Mouse (Mus musculus): ENCODE measurements around the gene Fezf2. TPM values are rescaled to one million over a fixed set of nuclear protein-coding genes. Genes with fewer than 3 reads are reported as not detected.

The Fezf2 gene
- polyA plus RNA-seq, 1 experiment = not detected

- H3K4me3 ChIP-seq (replicated peaks; ENCODE audit: insufficient read depth, low read depth, low read length) = peak overlapping the region; percentile 6
- H3K27ac ChIP-seq (ENCODE audit: insufficient read depth, low read length) = no peak overlapping the region
- TF ChIP-seq CTCF (IDR thresholded peaks at IDR 0.05; ENCODE audit: borderline replicate concordance, insufficient read depth, low read depth, low read length) (no peak), POLR2A (IDR thresholded peaks at IDR 0.05; ENCODE audit: borderline replicate concordance, insufficient read depth, low read length) (no peak)
- WGBS = 2% methylated on average over 50 of the region's 50 CpGs
- peaks cover 9% of the 10 kb centered on the region; the same call in 1 of the 2 replicates for H3K27me3 ChIP-seq (ENCODE audit: control insufficient read depth, insufficient read depth, low read length)
- H3K4me1 ChIP-seq (ENCODE audit: control insufficient read depth, insufficient read depth, low read length) = no peaks in the 10 kb centered on the region; the same call in 1 of the 2 replicates
- no peak for DNase-seq
Measured at GRCm38 (mm10) chr14:12346011-12346864, 1.8 kb downstream of the Fezf2 start.

GRCm38 (mm10) chr14:12345241-12345921, 2.6 kb downstream of the Fezf2 start:
- TF ChIP-seq CTCF (IDR thresholded peaks at IDR 0.05; ENCODE audit: borderline replicate concordance, insufficient read depth, low read depth, low read length) (no peak), POLR2A (IDR thresholded peaks at IDR 0.05; ENCODE audit: borderline replicate concordance, insufficient read depth, low read length) (no peak)

GRCm38 (mm10) chr14:12344746-12345240, 3.2 kb downstream of the Fezf2 start:
- H3K4me3 ChIP-seq (replicated peaks; ENCODE audit: insufficient read depth, low read depth, low read length) = no peak overlapping the region
- DNase-seq = no peak
- no peaks in the 10 kb centered on the region; the same call in 1 of the 2 replicates for H3K4me1 ChIP-seq (ENCODE audit: control insufficient read depth, insufficient read depth, low read length)
- no peak for TF ChIP-seq POLR2A (IDR thresholded peaks at IDR 0.05; ENCODE audit: borderline replicate concordance, insufficient read depth, low read length)
- no peak for TF ChIP-seq CTCF (IDR thresholded peaks at IDR 0.05; ENCODE audit: borderline replicate concordance, insufficient read depth, low read depth, low read length)
- no peak overlapping the region for H3K27ac ChIP-seq (ENCODE audit: insufficient read depth, low read length)
- 1% methylated on average over 39 of the region's 39 CpGs for WGBS
- peaks cover 9% of the 10 kb centered on the region; the same call in 1 of the 2 replicates for H3K27me3 ChIP-seq (ENCODE audit: control insufficient read depth, insufficient read depth, low read length)

More at GRCm38 (mm10) chr14:12345241-12345921, 2.6 kb downstream of the Fezf2 start:
- H3K27ac ChIP-seq (ENCODE audit: insufficient read depth, low read length) = no peak overlapping the region
- H3K27me3 ChIP-seq (ENCODE audit: control insufficient read depth, insufficient read depth, low read length) = peaks cover 9% of the 10 kb centered on the region; the same call in 1 of the 2 replicates
- 1% methylated on average over 40 of the region's 40 CpGs for WGBS
- no peak for DNase-seq
- H3K4me3 ChIP-seq (replicated peaks; ENCODE audit: insufficient read depth, low read depth, low read length) = no peak overlapping the region
- H3K4me1 ChIP-seq (ENCODE audit: control insufficient read depth, insufficient read depth, low read length) = no peaks in the 10 kb centered on the region; the same call in 1 of the 2 replicates

- TF ChIP-seq POLR2A (IDR thresholded peaks at IDR 0.05; ENCODE audit: borderline replicate concordance, insufficient read depth, low read length) (no peak), CTCF (IDR thresholded peaks at IDR 0.05; ENCODE audit: borderline replicate concordance, insufficient read depth, low read depth, low read length) (no peak)
- Histone ChIP-seq H3K4me3 (replicated peaks; ENCODE audit: insufficient read depth, low read depth, low read length) (no peak overlapping the region), H3K4me1 (ENCODE audit: control insufficient read depth, insufficient read depth, low read length) (no peaks in the 10 kb centered on the region; the same call in 1 of the 2 replicates), H3K27me3 (ENCODE audit: control insufficient read depth, insufficient read depth, low read length) (peaks cover 9% of the 10 kb centered on the region; the same call in 1 of the 2 replicates), H3K27ac (ENCODE audit: insufficient read depth, low read length) (no peak overlapping the region)
- no peak for DNase-seq
- WGBS = 17% methylated on average over 24 of the region's 24 CpGs
Measured at GRCm38 (mm10) chr14:12344061-12344745, 3.8 kb downstream of the Fezf2 start.

- DNase-seq = no peak
- Histone ChIP-seq H3K4me1 (ENCODE audit: control insufficient read depth, insufficient read depth, low read length) (no peaks in the 10 kb centered on the region; the same call in 1 of the 2 replicates), H3K4me3 (replicated peaks; ENCODE audit: insufficient read depth, low read depth, low read length) (no peak overlapping the region), H3K27ac (ENCODE audit: insufficient read depth, low read length) (no peak overlapping the region), H3K27me3 (ENCODE audit: control insufficient read depth, insufficient read depth, low read length) (peaks cover 9% of the 10 kb centered on the region; the same call in 1 of the 2 replicates)
- TF ChIP-seq CTCF (IDR thresholded peaks at IDR 0.05; ENCODE audit: borderline replicate concordance, insufficient read depth, low read depth, low read length) = no peak
- TF ChIP-seq POLR2A (IDR thresholded peaks at IDR 0.05; ENCODE audit: borderline replicate concordance, insufficient read depth, low read length) = no peak
- WGBS = 37% methylated on average over 20 of the region's 20 CpGs
Measured at GRCm38 (mm10) chr14:12343451-12343941, 4.5 kb downstream of the Fezf2 start.

GRCm38 (mm10) chr14:12342458-12343131, 5.4 kb downstream of the Fezf2 start:
- DNase-seq = no peak
- no peak overlapping the region for H3K27ac ChIP-seq (ENCODE audit: insufficient read depth, low read length)
- WGBS = 43% methylated on average over 23 of the region's 23 CpGs

More at GRCm38 (mm10) chr14:12342458-12343131, 5.4 kb downstream of the Fezf2 start:
- TF ChIP-seq CTCF (IDR thresholded peaks at IDR 0.05; ENCODE audit: borderline replicate concordance, insufficient read depth, low read depth, low read length) (no peak), POLR2A (IDR thresholded peaks at IDR 0.05; ENCODE audit: borderline replicate concordance, insufficient read depth, low read length) (no peak)
- H3K4me3 ChIP-seq (replicated peaks; ENCODE audit: insufficient read depth, low read depth, low read length) = no peak overlapping the region
- no peaks in the 10 kb centered on the region; the same call in 1 of the 2 replicates for H3K4me1 ChIP-seq (ENCODE audit: control insufficient read depth, insufficient read depth, low read length)
- H3K27me3 ChIP-seq (ENCODE audit: control insufficient read depth, insufficient read depth, low read length) = peaks cover 9% of the 10 kb centered on the region; the same call in 1 of the 2 replicates

All from cerebellum, adult 2 months (tissue).